Mouse (Mus musculus) lung, postnatal 4 days (tissue): ENCODE data around the gene Chfr.

Experiments
- DNase-seq, 2 experiments: peaks; one replicate each; pipeline ENCODE4 v3.0.0; 2021

The Chfr gene

DNA sequence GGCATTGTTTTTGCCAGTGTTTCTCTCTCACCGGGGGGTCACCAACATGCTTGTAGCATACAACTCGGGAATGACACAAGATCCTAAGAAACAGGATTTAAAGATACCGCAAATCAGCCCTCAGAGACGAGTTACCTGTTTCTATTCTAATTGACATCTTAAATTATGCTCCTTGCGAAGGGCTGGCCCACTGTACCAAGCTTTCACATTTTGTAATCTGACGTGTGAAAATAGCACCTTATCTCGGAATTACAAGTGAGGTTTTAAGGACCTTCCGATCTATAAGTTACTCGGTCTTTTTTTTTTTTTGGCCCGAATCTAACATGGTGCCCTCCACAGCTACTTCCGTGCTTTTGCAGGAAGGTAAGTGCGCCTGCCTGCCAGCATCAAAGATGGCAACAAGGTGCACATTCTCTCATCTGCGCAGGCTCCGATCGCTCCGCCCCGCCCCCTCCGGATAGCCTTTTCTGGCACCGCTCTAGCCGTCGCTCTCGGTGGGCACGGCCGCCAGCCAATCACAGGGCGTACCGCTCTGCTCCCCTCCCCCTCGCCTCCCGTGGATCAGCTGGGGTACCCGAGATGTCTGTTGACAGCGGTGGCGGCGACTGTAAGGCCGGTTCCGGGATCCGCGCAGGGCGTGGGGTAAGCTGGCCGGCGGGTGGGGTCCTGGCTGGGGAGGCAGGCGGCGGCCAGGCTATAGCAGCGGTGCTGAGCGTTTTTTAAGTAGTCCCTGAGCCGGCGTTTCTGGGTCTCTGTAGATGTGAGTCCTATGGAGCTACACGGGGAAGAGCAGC lies at the start of gene Chfr:
Chfr (plus strand) TSS at position 550 of the 794 bp plus-strand sequence.
- DNase-seq = peak; percentile 99

DNA sequence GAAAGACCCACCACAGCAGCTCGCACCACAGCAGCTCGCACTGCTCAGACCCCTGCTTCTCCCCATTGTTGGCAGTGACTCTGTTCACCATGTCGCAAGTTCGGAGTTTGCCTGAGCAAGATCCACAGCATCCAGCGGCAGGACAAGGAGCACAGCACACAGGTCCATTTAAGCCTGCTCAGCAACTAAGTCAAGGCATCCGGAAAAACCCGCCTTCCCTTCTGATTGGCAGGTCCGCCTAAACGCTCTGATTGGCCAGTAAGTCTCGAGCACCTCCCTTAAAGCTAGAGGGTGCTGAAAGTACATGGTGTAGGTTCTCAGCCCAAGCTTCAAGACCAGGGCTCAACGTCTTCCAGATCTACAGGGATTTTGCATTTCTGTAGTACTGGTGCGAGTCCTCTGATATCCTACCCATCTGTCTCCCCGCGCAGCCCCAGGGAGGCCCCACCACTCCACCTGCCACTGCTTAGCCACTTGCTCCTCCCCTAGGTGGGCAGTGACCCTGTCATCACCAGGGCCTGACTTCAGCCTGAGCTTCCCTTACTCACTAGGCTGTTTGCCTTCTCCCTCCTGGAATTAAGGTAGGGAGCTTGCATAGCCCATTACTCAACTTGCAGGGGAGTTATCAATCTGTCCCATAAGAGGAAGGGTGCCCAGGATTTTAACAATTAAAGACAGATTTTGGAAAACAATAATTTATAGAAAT lies 49.3 kb upstream of the Chfr start:
- no peak for DNase-seq

DNA sequence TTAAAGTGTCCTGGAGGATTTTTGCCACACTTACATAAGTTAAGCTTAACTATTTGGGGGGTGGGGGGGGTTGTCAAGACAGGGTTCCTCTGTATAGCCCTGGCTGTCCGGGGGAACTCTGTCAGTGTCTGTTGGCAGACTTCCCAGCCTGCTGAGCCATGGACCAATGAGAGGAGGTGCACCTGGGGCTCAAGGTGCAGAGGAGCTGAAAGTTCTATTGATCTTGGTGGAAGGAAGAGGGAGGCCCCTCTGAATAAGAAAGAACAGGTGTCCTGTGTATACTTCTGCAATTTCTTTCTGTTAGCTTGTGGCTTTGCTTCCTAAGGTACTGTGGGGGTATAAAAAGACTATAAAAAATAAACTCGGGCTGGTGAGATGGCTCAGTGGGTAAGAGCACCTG lies 44.1 kb upstream of the Chfr start:
- DNase-seq = no peak

DNA sequence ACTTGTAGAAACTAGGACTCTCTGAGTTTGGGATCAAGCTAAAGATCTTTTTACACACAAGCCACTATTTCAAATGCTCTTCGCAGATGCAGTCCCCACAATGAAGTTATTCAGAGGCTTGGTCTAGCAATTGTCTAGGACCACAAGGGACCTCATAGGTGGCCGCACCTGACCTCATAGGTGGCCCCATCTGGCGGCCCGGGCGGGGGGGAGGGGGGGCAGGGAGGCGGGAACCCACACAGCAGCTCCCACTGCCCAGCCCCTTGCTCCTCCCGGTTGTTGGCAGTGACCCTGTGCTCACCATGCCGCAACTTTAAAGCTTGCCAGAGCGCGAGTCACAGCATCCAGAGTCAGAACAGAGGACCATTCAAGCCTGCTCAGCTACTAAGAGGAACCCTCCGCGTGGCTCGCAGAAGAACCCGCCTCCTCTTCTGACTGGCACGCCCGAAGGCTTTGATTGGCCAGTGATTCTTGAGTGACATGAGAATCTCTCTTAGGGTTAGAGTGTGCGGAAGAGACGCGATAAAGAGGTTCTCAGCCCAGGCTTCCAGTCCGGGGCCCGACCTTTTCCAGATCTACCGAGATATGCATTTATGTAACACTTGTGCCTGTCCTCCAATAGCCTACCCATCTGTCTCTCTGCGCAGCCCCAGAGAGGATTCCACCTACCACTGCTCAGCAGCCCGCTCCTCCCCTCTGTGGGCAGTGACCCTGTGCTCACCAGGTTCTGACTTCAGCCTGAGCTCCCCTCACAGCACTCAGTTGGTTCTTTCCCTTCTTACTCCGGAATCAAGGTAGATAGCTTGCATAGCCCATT lies 41.4 kb upstream of the Chfr start, which contains the start of gene Gm35315:
Gm35315 (minus strand) TSS at position 391 of the 817 bp plus-strand sequence.
- DNase-seq = peak; percentile 87 to 90

DNA sequence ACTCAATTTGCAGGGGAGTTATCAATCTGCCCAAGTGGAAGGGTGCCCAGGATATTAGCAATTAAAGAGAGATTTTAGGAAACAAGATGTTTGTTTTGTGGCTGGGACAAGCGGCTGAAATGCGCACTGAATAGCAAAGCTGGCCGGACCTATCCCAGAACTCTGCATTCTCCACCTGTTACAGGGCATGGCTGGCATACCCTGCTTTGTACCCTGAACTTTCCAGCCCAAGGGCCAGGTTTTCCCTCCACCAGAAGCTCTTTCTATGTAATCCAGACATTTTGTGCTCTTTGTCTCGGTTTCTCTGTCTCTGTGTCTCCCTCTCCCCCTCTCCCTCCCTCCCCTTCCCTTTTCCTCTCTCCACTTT lies 40.8 kb upstream of the Chfr start:
- DNase-seq = peak in 1 of 2 experiments; percentile 36

DNA sequence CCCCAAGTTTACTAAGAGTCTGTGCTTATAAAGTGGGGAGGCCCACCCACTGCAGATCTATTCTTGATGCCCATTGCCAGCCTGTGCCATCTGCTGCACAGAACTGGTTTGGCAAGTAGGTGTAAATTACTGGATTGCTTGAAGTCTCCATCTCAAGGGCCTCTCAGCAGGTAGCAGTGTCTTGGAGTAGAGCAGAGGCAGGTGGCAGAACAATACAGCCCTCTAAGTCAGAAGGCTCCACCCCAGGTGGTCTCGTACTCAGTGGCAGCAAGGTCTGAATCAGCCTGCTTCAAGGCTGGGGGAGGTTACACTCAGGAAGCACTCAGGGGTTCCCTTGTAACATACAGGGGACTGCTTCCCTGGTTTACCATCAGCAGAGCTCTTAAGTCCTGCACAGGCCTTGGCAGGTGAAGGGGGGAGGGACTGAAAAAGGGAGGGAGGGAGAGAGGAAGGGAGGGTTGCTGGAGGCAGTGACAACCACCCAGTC lies 36.6 kb upstream of the Chfr start:
- peak; percentile 16 to 41 for DNase-seq

DNA sequence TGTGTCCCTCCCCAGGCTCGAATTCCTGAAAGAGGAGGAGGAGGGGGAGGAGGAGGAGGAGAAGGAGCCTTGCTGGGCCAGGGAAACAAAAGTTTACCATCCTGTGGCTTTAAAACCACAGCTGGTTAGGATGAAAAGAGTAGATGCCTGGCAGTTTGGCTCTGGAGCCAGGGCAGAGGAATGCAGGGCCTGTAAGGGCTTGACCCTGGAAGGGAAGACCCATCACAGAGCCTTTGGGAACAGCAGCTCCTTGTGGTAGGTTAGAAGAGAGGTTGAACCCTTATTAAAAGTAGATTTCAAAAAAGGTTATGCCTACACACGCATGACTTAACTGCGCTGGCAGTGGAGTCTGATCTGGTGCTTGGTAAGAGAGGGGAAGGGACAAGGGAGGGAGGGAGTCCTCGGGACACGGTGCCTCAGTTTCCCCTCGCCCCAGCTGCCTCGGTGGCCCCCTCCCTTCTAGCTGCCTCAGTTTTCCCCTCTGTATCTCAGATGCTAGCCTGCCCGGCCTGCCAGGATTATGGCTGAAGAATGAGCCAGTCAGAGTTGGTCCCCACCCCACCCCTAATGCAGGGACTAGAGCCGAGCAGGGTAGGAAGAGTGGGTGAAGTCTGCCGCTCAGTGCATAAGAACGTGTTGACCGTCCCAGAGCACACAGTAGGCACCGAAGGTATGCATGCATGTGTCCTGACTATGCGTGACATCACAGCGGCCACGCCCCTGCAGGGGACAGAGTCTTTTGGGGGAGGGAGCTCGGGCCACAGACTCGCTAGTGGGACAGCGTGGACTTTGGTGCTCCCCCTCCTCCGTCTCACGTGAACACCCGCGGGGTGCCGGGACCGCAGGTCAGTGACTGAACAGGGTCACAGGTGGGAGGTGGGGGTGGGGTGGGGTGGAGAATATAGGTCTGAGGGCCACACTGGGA lies 35.7 kb upstream of the Chfr start, which contains the start of gene Plcxd1:
Plcxd1 (plus strand) TSS at position 314 of the 925 bp plus-strand sequence.
- DNase-seq = peak in 1 of 2 experiments; percentile 7

DNA sequence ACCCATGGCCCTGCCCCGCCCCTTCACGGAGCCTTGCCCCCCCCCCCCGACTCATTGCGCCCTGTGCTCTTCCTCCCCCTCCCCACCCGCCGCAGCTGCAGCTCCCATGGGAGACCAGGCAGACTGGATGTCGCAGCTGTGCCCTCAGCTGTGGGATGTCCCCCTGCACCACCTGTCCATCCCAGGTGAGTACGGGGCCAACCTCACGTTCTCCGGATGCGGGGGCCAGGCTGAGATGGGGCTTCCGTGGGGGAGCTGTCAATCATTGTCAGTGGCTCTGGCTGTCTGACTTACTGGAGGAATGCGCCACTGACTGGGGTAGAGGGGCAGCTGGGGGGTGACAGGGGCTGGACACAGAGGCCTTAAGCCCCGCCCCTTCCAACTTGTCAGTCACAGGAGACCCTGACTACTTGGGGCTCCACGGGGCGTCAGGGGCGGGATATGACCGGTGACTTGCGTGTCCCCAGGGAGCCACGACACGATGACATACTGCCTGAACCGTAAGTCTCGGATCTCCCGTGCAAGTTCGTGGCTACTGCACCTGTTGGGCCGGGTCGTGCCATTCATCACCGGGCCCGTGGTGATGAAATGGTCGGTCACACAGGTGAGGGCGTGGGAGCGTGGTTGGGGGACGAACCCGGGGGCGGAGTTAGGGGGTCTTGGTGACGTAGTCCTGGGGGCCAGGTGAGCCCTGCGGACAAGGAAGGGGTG lies 34.6 kb upstream of the Chfr start:
- peak; percentile 26 to 46 for DNase-seq

DNA sequence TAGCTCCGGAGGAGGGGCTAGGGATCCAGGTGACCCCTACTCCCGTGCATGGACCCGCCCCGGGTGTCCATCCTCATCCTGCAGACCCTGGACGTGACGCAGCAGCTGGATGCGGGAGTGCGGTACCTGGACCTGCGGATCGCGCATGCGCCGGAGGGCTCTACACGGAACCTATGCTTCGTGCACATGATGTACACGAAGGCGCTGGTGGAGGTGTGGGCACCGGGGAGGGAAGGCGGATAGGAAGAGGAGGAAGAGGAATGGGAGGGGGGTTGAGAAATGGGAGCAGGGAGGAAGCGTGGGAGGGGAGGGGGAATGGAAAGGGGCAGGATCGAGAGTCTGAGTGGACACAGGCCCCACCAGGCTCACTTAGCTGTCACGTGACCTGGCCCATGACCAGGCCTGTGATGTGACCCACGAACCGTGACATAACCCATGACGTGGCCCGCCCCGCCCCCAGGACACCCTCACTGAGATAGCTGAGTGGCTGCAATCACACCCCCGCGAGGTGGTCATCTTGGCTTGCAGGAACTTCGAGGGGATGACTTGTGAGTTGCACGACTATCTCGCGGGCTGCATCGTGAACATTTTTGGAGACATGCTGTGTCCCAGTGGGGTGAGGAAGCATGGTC lies 33.8 kb upstream of the Chfr start:
- peak; percentile 39 to 52 for DNase-seq

DNA sequence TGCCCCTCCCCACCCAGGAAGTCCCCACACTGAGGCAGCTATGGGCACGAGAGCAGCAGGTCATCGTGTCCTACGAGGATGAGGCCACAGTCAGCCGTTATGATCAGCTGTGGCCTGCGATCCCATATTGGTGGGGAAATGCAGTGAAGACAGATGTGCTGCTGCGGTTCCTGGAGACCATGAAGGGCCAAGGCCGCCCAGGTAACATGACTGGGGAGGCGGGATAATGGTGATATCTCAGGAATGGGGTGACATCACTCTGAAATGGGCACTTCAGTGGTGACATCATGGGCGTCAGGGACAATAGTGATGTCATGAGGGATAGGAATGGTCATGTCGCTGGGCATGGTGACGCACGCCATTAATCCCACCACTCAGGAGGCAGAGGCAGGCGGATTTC lies 33.2 kb upstream of the Chfr start:
- no peak for DNase-seq

DNA sequence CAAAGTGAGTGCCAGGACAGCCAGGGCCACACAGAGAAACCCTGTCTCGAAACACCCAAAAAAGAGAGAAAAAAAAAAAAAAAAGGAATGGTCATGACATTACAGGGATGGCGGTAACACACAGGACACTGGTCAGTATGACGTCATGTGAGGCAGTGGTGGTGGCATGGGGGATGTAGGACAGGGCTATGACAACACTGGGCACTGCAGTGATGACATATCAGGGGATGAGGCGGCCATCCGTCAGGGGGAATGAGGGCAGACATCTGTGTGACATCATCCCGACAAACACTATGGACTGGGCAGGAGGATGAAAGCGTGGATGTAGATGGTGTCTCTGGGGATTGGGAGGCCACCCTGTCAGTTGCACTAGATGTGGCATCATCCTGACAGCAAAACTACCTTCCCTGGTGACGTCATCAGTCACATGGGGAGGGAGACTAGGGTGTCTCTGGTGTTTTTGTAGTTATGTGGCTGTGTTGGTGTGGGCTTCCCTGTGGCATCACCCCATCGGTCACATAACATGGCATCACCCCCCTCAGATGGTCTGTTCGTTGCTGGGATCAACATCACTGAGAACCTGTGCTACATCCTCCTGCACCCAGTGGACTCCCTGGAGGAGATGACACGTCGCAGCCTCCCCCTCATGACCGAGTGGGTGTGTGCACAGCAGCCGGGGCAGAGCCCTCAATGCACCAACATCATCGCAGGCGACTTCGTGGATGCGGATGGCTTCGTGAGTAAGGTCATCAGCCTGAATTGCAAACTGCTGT lies 32.6 kb upstream of the Chfr start:
- DNase-seq = no peak

DNA sequence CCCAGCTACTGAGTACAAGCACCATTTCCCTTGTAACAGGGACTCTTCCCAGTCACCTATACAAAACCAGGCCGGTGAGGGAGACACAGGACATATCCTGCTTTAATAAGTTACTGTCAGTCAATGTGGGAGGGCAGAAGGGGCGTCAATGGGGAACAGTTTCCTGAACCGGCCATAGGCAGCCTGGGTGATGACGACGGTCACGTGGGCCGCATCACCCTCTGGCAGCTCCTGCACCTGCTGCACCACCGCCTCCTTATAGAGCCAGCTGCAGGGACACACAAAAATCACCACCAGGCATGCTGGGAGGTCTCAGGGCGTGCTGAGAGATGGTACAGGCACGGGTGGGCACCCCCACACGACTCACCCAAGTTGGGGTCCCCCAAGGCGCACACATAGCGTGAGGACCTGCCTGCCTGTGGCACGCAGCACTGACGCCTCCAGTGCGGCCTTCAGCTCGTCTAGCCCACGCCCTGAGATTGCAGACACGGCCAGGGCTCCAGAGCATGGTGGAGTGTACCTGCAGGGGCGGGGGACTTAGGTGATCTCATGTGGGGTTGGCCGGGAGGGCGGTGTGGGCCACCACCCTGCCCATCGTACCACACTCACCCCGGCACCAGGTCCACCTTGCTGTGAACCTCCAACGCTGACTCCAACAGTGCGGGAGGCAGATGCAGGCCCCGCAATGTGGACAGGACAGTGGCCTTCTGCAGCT lies 31.6 kb upstream of the Chfr start:
- no peak for DNase-seq

DNA sequence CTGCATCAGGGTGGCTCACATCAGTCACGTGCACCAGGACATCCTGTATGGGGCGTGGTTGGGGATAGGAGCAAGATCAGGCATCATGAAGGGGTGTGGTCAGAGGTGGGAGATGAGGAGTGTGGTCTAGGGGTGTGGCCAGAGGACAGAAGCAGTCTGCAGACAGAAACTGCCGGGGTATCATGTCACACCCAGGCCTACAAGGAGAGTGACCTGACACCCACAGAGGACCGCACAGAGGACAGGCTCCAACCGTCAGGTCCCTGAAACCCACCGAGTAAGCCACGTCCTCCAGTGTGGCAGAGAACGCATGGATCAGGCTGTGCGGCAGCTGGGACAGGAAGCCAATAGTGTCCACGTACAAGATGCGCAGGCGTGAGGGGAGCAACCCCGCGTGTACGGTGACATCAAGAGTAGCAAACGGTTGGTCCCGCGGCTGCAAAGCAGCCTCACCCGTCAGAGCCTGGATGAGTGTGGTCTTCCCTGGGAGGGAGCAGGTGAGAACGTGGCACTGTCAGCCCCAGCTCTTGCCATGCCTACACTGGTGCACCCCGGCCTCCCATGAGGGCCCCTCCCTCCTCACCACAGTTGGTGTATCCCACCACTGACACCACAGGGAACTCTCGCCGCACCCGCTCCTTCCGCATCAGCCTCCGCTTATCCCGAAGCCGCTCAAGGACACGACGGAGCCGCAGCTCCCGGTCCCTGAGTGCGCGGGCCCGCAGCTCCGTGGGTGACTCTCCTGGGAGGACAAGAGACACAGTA lies 30.8 kb upstream of the Chfr start:
- no peak for DNase-seq

DNA sequence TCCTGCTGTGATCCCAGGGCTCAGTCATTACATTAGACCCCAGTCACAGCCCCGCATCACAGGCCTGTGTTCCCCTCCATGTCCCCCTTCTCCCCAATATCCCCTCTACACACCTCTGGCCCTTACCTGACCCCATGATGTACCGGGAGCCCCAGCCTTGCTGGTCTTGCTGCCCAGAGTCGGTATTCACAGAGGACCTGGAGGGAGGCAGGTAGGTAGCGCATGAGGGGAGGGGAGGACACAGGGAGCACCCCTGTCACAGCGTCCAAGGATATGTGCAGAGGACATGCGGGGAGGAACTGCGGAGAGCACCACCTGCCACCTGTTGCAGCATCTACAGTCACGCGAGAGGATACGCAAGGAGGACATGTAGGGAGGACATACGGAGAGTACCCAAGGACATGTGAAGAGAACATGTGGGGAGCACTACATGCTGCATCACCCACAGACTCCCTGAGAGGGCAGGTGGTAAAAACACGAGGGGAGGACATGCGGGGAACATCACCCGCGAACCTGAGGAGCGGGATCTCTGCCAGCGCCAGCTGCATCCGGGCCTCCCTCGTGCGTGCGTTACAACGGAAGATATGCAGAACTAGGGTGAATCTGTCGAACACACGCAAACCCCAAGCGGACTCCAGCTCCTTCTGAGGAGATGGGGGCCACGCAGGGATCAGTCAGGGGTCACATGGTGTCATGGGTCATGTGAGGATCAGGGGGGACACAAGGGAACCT lies 29.3 kb upstream of the Chfr start:
- no peak for DNase-seq

DNA sequence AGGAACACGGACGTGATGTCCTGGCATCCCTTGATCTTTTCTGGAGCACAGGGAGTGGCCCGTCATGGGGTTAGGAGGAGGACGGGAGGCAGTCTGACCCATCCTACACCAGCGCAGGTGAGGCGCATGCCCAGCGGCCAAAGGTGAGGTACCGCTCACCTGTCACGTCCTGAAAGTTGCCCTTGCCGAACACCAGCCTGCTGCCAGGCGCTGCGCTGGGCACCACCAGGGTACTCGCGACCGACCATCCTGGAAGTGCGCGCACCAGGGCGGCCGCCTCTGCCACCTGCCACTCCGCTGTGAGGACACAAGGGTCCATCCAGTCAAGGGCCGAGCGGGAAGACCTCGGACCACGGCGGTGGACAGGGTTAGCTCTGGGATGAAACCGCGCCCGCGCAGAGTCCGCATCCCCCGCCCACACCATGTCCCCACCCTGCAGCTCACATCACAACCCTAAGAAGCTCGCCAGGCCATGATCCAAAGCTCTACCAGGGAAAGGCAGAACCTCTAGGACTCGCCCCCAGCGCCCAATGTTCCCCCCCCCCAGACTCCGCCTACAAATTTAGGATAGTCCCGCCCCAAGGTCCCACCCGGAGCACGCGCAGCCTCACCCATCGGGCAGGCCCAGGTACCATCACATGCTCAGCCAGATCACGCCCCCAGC lies 28.6 kb upstream of the Chfr start:
- DNase-seq = no peak

DNA sequence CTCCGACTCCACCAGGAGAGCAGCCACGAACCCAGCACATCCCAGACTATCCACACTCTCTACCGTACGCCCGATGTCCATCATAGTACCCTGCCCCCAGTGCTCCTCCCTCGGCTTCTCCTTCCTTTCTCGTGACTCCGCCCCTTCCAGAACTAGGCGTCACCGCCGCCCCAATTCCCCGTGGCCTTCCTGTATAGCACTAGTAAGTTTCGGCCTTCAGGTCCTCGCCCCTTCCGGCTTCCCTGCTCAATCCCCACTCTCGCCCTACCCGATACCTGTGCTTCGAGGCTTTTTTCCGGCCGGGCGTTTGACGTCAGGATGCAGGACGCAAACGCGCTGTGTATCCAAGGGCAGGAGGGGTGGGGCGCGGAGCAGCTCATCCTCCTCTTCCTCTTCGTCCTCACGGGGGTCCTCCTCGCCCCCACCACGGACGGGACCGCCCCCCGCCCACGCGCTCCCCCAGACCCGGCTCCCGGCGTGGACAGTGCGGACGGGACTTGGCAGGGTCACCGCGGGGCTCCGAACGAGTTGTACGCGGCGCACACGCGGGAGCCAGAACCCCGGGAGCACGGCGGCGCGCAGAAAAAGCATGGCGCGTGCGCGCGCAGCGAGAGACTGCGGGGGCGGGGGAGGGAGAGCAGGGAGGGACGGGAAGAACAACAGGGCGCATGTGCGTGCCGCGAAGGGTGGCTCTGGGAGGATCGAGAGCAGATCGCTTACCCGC lies 27.9 kb upstream of the Chfr start, which contains the start of gene Gtpbp6:
Gtpbp6 (minus strand) TSS at position 617 of the 724 bp plus-strand sequence.
- DNase-seq = peak; percentile 97 to 98

DNA sequence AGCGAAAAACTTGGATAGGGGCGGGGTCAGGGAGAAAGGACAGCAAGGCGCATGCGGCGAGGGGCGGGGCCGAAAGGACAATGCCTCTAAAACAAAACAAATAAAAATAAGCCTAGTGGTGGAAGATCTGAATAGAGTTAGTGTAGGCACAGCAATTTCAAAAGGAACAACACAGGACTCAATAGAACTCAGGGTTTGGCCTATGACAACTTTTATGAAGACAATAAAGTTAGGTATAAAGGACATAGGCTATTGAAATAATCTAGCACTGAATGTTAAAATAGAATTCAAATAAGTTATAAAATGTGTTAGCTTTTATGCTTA lies 27.4 kb upstream of the Chfr start:
- DNase-seq = no peak
